Mouse (Mus musculus): ENCODE results near the gene Dchs2. TPM values are rescaled to one million over a fixed set of nuclear protein-coding genes. Genes with fewer than 3 reads are reported as not detected.

Dchs2 gene
- polyA plus RNA-seq, 1 experiment = not detected

DNA sequence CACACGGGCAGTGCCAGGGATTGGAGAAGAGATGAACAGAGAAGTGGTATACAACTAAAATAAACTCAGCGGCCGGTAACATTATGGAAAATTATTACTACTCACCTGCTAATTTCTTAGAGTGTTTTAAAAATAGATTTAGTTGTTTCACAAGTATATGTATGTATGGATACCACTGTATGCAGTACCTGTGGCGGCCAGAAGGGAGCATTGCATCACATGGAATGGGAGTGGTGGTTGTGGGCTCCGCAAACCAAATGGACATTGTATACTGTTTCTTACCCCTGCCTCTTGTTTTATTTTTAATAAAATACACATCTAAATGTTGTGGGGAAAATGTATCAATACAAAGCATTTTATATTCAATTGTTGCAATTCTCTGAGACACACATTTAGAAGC is 176.1 kb downstream of the Dchs2 start:
- 80% methylated on average over 5 of the region's 5 CpGs for WGBS
- Histone ChIP-seq H3K27ac (ENCODE audit: control insufficient read depth, insufficient read depth, low read depth, low read length, poor library complexity) (no peak overlapping the region), H3K4me1 (ENCODE audit: control insufficient read depth, insufficient read depth, low read length) (no peaks in the 10 kb centered on the region), H3K4me3 (replicated peaks; ENCODE audit: control insufficient read depth, low read depth, low read length) (no peak overlapping the region)
- no peak for TF ChIP-seq CTCF (IDR thresholded peaks at IDR 0.05; ENCODE audit: control insufficient read depth, insufficient read depth, low read length)
- no peak for TF ChIP-seq POLR2A (IDR thresholded peaks at IDR 0.05; ENCODE audit: borderline replicate concordance, control insufficient read depth, low read depth, low read length)

DNA sequence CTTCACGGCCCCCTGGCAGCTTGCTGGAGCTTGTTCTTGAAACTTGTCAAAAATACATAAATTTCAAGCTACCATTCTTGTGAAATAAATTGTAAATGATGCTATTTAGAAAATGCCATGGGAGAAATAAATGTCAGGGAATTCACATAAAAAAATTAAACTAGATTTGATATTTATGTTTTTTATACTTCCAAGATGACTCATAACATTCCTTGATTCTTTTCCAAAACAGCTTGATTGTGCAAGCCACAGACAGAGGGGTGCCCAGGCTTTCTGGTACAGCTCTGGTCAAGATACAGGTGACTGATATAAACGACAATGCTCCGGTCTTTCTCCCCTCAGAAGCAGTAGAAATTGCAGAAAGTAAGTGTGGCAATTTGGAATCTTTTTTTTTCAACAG is 218.2 kb downstream of the Dchs2 start:
- Histone ChIP-seq H3K4me1 (ENCODE audit: control insufficient read depth, insufficient read depth, low read length) (no peaks in the 10 kb centered on the region), H3K27ac (ENCODE audit: control insufficient read depth, insufficient read depth, low read depth, low read length, poor library complexity) (no peak overlapping the region), H3K4me3 (replicated peaks; ENCODE audit: control insufficient read depth, low read depth, low read length) (no peak overlapping the region)
- no peak for TF ChIP-seq POLR2A (IDR thresholded peaks at IDR 0.05; ENCODE audit: borderline replicate concordance, control insufficient read depth, low read depth, low read length)
- no peak for TF ChIP-seq CTCF (IDR thresholded peaks at IDR 0.05; ENCODE audit: control insufficient read depth, insufficient read depth, low read length)
- 72% methylated on average over 3 of the region's 3 CpGs for WGBS

DNA sequence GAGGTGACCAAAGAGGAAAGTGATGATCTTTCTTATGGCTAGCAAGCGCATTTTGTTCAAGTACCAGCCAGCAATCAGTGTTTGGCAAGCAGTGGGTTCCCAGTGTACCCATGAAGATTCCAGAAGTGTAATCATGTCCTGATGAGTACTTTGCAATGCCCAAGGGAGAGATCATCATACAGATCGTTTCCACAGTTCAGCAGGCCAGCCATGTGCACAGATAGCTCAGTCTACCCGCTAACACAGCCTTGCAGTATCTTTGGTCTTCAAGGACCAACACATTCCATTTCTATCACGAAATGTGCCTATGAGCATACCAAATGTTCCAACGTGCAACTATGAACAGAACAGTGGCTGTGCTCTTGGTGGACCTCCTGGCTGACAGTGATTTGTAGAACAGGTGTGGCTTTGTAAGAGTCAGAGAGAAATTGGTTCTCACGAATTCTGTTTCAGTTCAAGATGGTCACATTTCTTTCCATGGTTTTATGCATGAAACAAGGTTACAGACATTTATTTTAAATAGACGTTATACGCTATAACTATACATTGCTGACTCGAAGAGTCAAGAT is 240.8 kb downstream of the Dchs2 start:
- Histone ChIP-seq H3K27ac (ENCODE audit: control insufficient read depth, insufficient read depth, low read depth, low read length, poor library complexity) (no peak overlapping the region), H3K4me1 (ENCODE audit: control insufficient read depth, insufficient read depth, low read length) (no peaks in the 10 kb centered on the region), H3K4me3 (replicated peaks; ENCODE audit: control insufficient read depth, low read depth, low read length) (no peak overlapping the region)
- TF ChIP-seq POLR2A (IDR thresholded peaks at IDR 0.05; ENCODE audit: borderline replicate concordance, control insufficient read depth, low read depth, low read length) = no peak
- no peak for TF ChIP-seq CTCF (IDR thresholded peaks at IDR 0.05; ENCODE audit: control insufficient read depth, insufficient read depth, low read length)
- WGBS = 77% methylated on average over 9 of the region's 9 CpGs

DNA sequence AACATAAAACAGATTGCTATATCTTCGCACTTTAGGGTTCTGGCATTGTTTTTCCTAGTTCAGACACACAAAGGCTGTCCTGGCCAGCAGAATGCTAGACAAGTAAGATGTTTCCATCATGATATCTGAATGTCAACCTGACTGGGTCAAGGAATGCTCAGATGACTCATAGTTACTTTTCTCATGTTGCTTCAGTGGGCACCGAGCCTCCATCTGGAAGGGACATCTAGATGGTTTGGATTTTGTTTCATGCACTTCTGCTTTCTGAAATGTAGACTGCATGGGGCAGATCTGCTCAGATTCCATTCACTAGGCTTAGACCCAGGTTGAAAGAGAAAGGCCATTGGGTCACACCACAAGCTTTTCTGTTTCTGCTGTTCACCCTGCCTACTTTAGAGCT is 242.1 kb downstream of the Dchs2 start:
- Histone ChIP-seq H3K4me1 (ENCODE audit: control insufficient read depth, insufficient read depth, low read length) (no peaks in the 10 kb centered on the region), H3K4me3 (replicated peaks; ENCODE audit: control insufficient read depth, low read depth, low read length) (no peak overlapping the region), H3K27ac (ENCODE audit: control insufficient read depth, insufficient read depth, low read depth, low read length, poor library complexity) (no peak overlapping the region)
- WGBS = 81% methylated on average over 2 of the region's 2 CpGs
- TF ChIP-seq POLR2A (IDR thresholded peaks at IDR 0.05; ENCODE audit: borderline replicate concordance, control insufficient read depth, low read depth, low read length) = no peak
- no peak for TF ChIP-seq CTCF (IDR thresholded peaks at IDR 0.05; ENCODE audit: control insufficient read depth, insufficient read depth, low read length)

DNA sequence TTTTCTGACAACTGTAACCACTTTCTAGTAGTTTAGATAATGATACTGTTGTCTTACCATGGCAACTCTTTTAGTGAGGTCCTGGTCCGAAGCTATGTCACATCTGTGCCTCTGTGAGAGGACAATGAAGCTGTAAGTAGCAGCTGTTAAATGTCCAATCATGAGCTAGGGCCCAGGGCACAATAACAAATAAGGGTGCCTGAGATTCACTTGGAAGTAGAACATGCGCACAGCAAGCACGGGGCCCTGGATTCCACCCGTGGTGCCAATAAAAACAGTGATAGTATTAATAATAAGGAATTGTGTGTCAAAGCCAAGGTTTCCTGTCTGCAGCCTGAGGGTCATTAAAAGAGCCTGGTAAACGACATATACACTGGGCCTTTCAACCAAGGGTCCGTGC is 246.6 kb downstream of the Dchs2 start:
- 85% methylated on average over 6 of the region's 6 CpGs for WGBS
- no peak overlapping the region for H3K27ac ChIP-seq (ENCODE audit: control insufficient read depth, insufficient read depth, low read depth, low read length, poor library complexity)
- H3K4me3 ChIP-seq (replicated peaks; ENCODE audit: control insufficient read depth, low read depth, low read length) = no peak overlapping the region
- TF ChIP-seq POLR2A (IDR thresholded peaks at IDR 0.05; ENCODE audit: borderline replicate concordance, control insufficient read depth, low read depth, low read length) (no peak), CTCF (IDR thresholded peaks at IDR 0.05; ENCODE audit: control insufficient read depth, insufficient read depth, low read length) (no peak)
- no peaks in the 10 kb centered on the region for H3K4me1 ChIP-seq (ENCODE audit: control insufficient read depth, insufficient read depth, low read length)

DNA sequence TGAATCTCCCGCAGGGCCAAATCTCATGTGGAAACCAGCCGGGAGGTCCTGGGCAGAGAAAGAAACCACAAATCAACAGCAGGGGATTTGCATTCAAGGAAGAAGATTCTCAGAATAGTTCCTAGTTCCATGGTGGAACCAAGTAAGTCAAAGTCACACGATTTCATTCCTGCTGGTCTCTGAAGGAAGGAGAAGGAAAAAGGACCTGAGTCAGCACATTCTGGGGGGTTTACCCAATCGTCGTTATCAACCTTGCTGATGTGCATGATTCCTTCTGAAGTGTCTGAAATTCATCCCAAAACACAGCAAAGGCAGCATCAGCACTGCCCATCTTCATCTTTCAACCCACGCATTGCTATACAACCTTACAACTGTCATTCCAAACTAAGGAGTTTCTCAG is 249.1 kb downstream of the Dchs2 start:
- H3K4me3 ChIP-seq (replicated peaks; ENCODE audit: control insufficient read depth, low read depth, low read length) = no peak overlapping the region
- no peak overlapping the region for H3K27ac ChIP-seq (ENCODE audit: control insufficient read depth, insufficient read depth, low read depth, low read length, poor library complexity)
- WGBS = 79% methylated on average over 6 of the region's 6 CpGs

More for the DNA sequence above, 249.1 kb downstream of the Dchs2 start:
- TF ChIP-seq POLR2A (IDR thresholded peaks at IDR 0.05; ENCODE audit: borderline replicate concordance, control insufficient read depth, low read depth, low read length) (no peak), CTCF (IDR thresholded peaks at IDR 0.05; ENCODE audit: control insufficient read depth, insufficient read depth, low read length) (no peak)
- H3K4me1 ChIP-seq (ENCODE audit: control insufficient read depth, insufficient read depth, low read length) = no peaks in the 10 kb centered on the region

Other genes with a start within 250 kb of the Dchs2 start
- gene Lrat, start 224.0 kb upstream of the Dchs2 start, polyA plus RNA-seq (2011; ENCODE audit: insufficient read depth, insufficient read length, low replicate concordance, missing spikeins) = 0.37 TPM in 1 of 2 replicates, not detected in the other
- 1.9 and 2.0 TPM in 2 replicates for gene Fgg, start 120.2 kb upstream of the Dchs2 start, polyA plus RNA-seq (2011; ENCODE audit: insufficient read depth, insufficient read length, low replicate concordance, missing spikeins)
- 2.0 and 3.0 TPM in 2 replicates for gene Fga, start 101.9 kb upstream of the Dchs2 start, polyA plus RNA-seq (2011; ENCODE audit: insufficient read depth, insufficient read length, low replicate concordance, missing spikeins)
- gene Fgb, start 78.1 kb upstream of the Dchs2 start, polyA plus RNA-seq (2011; ENCODE audit: insufficient read depth, insufficient read length, low replicate concordance, missing spikeins) = 1.5 and 8.1 TPM in 2 replicates
- 10.9 and 30.1 TPM in 2 replicates for gene Plrg1, start 72.4 kb upstream of the Dchs2 start, polyA plus RNA-seq (2011; ENCODE audit: insufficient read depth, insufficient read length, low replicate concordance, missing spikeins)